Mouse (Mus musculus): ENCODE results near the gene Jmjd4.

Gene Jmjd4

GRCm38 (mm10) chr11:59471413-59472325 lies 21.8 kb downstream of the Jmjd4 start:
- no peak for DNase-seq (ENCODE audit: low spot score in 2 of 2)

DNA sequence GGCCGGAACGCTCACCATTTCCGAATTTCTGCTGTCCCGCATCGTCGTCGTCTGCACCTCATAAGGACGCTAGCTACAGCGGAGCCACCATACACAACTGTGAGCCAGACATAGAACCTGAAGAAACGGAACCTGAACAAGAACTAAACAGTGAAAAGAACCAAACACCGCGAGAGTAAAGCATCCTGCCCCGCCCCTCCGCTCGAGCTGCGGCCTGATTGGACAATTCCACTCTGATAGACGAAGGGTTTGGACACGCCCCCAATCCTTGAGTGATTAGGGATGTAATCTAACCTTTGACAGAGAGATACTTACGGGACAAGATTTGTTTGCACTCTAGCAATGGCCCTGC lies 22.5 kb downstream of the Jmjd4 start, which contains the start of gene Zfp867:
Gene Zfp867 (minus strand): TSS at position 149 of the 352 bp plus-strand sequence.
- peak; percentile 87 to 89 for DNase-seq (ENCODE audit: low spot score in 2 of 2)

DNA sequence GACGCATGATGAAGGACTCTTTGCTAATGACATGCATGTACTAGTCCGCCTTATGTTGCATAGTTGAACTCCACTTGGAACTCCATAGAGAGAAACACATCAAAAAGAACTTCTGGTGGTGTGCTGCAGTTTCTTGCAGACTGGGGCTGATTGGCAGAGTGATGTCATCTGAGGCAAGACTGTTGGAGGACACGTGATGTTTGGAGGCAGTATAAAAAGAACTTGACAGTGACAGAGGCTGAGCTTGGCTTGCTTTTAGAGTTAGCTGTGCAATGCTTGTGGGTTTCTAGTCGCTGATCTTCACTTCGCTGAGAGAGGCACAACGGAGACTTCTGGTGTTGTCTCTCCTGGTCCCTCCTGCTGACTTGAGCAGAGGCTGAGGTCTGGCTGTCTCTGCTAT lies 27.4 kb downstream of the Jmjd4 start:
- DNase-seq (ENCODE audit: low spot score in 2 of 2): no peak

DNA sequence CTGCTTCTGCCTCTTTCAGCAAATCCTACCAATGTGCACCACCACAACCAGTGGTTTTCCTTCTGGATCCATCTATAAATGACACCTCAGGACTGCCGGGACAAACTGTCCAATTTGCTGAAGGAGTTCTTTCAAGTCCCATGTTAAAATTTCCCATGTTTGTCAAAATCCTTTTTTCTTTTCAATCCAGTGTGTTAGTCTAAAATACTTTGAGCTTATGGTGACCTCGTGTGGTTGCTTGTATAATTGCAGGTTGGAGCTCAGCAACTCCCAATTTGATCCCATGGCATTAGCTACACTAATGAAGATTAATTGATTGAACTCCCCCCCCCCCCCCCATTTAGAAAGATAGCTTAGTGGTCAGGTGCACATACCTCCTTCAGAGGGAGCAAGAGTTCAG lies 33.4 kb downstream of the Jmjd4 start:
- peak in 1 of 2 experiments; percentile 35 for DNase-seq (ENCODE audit: low spot score in 2 of 2)

GRCm38 (mm10) chr11:59485641-59486040 lies 35.8 kb downstream of the Jmjd4 start:
- DNase-seq (ENCODE audit: low spot score in 2 of 2): no peak

DNA sequence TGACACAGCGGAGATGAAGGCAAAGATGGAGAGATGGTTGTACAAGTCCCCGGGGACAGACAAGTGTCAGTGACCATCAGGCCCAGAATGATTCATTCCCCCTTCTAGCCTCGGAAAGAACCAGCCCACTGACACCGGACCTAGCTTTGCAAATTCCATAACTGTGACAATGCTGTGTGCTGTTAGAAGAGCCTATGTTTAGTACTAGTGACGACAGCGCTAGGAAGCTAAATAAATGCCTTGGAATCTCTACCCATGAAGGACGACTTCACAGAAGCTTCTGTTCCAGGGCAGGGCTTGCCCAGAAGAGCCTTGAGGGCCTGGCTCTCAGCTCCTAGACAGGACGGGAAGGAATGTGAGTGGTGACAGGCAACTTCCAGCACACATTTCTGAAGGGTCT lies 36.4 kb downstream of the Jmjd4 start:
- no peak for DNase-seq (ENCODE audit: low spot score in 2 of 2)

DNA sequence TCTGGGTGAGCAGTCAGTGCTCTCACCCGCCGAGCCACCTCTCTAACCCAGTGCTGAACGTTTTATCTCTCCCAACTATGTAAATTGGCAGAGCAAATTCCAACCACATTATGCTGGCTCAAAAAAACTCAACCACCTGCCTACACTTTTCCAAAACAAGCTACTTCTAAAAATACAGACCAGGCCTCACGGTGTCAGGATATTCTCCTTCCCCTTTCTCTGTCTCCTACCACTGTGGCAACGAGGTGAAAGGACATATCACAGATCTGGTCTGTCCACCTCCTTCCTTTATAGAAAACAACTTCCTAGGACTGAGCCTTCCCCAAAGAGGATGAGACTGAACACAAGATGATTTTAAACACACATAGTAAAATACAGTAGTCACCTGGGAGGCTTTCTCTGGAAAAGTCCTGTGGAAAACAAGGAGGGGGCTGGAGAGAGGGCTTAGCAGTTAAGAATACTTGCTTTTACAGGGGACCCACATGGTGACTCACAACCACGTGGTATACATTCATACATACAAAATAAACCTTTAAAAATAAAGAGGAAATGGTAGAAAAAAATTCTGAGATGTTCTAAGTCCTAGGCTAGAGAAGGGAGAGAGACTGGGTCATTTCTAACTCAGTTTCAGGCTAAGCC lies 46.9 kb downstream of the Jmjd4 start:
- DNase-seq (ENCODE audit: low spot score in 2 of 2): no peak

DNA sequence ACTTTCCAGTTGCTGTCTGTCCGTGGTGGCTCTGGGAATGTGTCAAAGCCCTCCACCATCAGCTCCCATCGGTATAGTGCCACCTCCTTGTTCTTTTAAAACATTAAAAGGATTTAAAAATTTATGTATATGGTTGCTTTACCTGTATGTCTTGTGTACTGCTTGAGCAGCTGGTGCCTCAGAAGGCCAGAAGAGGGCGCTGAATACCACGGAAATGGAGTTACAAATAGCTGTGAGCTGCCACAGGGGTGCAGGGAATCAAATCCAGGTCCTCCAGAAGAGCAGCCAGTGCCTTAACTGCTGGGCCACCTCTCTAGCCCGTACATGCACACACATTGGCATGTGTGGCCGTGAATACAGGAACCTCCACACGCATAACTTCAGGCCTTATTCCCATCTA lies 47.9 kb downstream of the Jmjd4 start:
- DNase-seq (ENCODE audit: low spot score in 2 of 2): no peak

DNA sequence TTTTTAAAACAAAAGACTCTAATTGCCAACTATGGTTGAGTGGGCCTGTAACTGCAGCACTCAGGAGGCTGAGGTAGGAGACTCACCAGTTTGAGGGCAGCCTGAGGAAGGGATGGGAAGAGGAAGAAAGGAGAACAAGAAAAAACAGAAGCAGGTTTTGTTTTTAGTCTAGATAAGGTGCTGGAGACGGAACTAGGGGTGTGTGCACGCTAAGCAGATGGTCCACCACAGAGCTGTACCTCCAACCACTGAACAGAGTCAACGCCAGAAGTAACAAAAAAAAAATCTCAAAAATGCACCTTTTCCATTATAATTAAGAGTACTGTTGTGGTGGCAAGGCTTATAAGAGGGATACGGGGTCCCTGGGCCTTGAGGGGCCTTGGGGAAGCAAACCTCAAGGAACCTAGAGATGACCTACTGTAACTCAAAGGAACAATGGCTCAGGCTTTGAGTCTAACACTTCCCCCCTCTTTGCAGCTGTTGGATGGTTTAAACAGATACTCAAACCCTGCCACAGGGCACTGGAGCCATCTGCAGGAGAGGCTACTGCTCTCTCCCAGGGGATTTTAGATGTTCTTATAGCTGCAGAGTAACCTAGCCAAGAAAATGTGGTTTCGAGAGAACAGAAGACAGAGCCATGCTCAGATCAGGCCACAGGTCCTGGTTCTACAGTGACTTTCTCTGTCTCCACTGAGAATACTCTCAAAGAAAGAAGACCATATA lies 52.3 kb downstream of the Jmjd4 start:
- no peak for DNase-seq (ENCODE audit: low spot score in 2 of 2)

- peak; percentile 48 to 58 for DNase-seq (ENCODE audit: low spot score in 2 of 2)
Measured at GRCm38 (mm10) chr11:59505351-59505838, 55.5 kb downstream of the Jmjd4 start.

DNA sequence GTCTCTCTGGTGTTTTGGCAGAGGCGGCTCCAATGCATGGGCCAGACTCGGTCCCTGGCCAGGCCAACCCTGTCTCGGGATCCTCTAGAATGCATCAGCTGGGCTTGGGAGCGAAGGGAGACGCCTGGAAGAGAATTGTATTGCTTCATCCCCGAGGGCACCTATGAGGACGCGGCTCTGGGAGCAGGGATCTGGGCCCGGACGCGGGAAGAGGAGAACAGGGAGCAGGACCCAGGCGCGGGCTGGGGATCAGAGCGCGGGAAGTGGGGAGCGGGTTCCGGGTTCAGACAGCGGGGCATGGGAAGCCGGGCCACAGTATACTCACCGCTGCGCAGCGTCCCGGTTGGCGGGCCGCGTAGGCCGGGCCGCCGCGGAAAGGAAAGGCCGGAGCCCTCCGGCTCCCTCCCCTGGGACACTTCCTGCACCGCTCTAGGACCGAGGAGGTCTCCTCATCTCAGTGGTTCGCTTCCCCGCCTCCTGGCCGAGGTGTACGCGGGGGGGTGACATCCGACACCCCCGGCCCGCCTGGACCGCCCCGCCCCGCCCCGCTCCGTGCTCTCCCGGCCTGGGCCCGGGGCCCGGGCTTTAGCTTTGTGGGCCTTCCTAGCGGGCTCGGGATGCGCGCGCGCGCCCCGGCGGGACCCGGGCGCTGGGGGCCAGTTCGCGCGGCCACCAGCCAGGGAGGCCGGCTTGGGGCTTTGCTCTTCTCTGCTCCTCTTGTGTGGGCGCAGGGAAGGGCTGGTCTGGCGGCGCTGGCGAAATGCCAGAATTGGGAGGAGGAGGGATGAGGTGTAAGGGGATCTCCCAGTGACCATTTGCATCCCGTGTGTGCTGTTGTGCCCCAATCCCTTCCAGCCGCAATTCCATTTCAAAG lies 56.2 kb downstream of the Jmjd4 start:
- DNase-seq (ENCODE audit: low spot score in 2 of 2): peak; percentile 71 to 74

GRCm38 (mm10) chr11:59506713-59507074 lies 56.8 kb downstream of the Jmjd4 start:
- no peak for DNase-seq (ENCODE audit: low spot score in 2 of 2)
